Mouse (Mus musculus): ENCODE measurements around the gene Gpam.

DNA sequence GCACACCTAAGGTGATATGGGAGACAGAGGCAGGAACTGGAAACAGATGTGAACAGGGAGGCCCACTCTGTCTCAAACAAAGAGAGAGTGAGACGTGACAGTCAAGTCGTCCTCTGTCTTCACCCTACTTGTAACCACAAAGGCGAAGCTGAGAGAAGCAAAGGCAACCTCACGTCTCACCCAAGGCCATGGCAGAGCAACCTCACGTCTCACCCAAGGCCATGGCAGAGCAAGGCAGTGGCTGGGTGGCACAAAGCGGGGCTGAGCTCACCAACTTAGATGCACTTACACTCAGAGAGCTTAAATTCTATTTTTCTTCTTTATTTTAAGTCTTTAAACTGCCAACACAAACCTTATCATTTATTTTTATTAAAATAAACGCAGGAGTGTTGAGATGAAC lies 30.0 kb upstream of the Gpam start:
- TF ChIP-seq CTCF (conservative IDR thresholded peaks at IDR 0.05; ENCODE audit: low read length) (no peak), POU5F1 (IDR thresholded peaks at IDR 0.05; ENCODE audit: borderline replicate concordance, low read length) (no peak), NANOG (IDR thresholded peaks at IDR 0.05; ENCODE audit: borderline replicate concordance, low read length) (no peak)

Data from E14TG2a.4 (cell line).